Mouse (Mus musculus): ENCODE measurements around the gene Upp1.

Gene Upp1

GRCm38 (mm10) chr11:9159953-9160352, 42.0 kb downstream of the Upp1 start:
- DNase-seq (ENCODE audit: low spot score in 2 of 2), result no peak

- no peak for DNase-seq (ENCODE audit: low spot score in 2 of 2)
Observed at GRCm38 (mm10) chr11:9167331-9167730, 49.4 kb downstream of the Upp1 start.

DNA sequence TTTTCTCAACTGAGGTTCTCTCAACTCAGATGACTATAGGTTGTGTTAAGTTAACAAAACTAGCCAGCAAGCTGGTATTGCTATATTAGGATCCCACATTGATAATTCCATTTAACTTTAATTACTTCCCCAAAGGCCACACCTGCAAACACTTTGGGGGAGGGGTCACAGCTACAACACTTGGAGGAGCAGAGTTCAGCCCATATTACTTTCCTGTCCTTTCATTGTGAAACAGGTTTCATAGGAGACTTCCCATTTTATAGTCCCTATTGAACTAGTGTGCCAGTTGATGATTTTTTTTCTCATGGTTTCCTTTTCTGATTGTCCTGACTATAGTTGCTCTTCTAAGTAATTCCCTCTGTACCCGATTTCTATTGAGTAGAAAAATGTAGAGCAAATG, 63.6 kb downstream of the Upp1 start:
- no peak for DNase-seq (ENCODE audit: low spot score in 2 of 2)
